Mouse (Mus musculus) limb, embryonic 13.5 days (tissue): ENCODE results near the gene Zyg11b. TPM values are rescaled to one million over a fixed set of nuclear protein-coding genes. Genes with fewer than 3 reads are reported as not detected.

Source experiments
- ATAC-seq: fragments of 200-750 bp; cut with Nextera tagmentation; 2 replicates; pipeline ENCODE4 v1.8.0; 2017; ENCODE audit warnings: low read depth, moderate number of reproducible peaks, moderate TSS enrichment; ENCODE audit not compliant: low FRiP score
- H3K27ac ChIP-seq: fragments of 300-500 bp; sonication (generic); 2 replicates; pipeline ENCODE4 v1.5.1; 2015; ENCODE audit warnings: inconsistent platforms, mild to moderate bottlenecking, moderate library complexity
- H3K27me3 ChIP-seq: fragments of 300-500 bp; sonication (generic); 2 replicates; pipeline ENCODE4 v1.6.1; 2015; ENCODE audit warnings: mild to moderate bottlenecking, inconsistent platforms
- H3K36me3 ChIP-seq: fragments of 300-500 bp; sonication (generic); 2 replicates; pipeline ENCODE4 v1.6.1; 2015; ENCODE audit warnings: inconsistent platforms, mild to moderate bottlenecking, moderate library complexity
- H3K4me1 ChIP-seq: fragments of 300-500 bp; sonication (generic); 2 replicates; pipeline ENCODE4 v1.6.1; 2015; ENCODE audit warnings: inconsistent platforms
- H3K4me2 ChIP-seq: fragments of 300-500 bp; sonication (generic); replicated peaks from 2 replicates; pipeline ENCODE4 v1.6.1; 2015; ENCODE audit warnings: inconsistent platforms, mild to moderate bottlenecking, moderate library complexity
- H3K4me3 ChIP-seq: fragments of 300-500 bp; sonication (generic); 2 replicates; pipeline ENCODE4 v1.5.1; 2015; ENCODE audit warnings: moderate library complexity, mild to moderate bottlenecking, inconsistent platforms
- H3K9ac ChIP-seq: fragments of 300-500 bp; sonication (generic); 2 replicates; pipeline ENCODE4 v1.6.1; 2015; ENCODE audit warnings: mild to moderate bottlenecking, inconsistent platforms
- H3K9me3 ChIP-seq: fragments of 300-500 bp; sonication (generic); 2 replicates; pipeline ENCODE4 v1.6.1; 2016; ENCODE audit warnings: inconsistent platforms
- WGBS: fragments of 180-500 bp; shearing (Covaris S2); methylation state at CpG from one replicate; pipeline ENCODE4 v1.1.7; 2015; 5-methylcytosine and 5-hydroxymethylcytosine counted together
- polyA plus RNA-seq: library from polyadenylated mRNA; unstranded; fragments of >200 nt; fragmentation: Nextera tagmentation; extraction: Ambion mirVana; gene quantifications from 2 replicates; pipeline ENCODE4 v1.2.1, GENCODE M21; 2015

The Zyg11b gene
- polyA plus RNA-seq, 1 experiment from 2014 or later: 14.5 TPM

DNA sequence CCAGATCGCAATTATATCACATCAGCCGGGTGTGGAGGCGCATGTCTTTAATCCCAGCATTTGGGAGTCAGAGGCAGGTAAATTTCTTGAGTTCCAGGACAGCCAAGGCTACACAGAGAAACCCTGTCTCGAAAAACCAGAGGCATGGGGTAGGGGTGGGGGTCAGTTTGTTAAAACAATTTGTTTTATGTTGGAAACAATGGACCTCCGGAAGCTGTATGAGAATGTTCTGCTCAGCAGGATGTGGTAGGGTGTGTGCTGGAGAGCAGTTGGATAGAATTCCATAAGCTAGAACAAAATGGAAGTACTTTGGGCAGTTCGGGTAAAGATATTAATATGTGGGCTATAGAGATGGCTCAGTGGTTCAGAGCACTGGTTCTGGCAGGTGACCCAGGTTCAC is 34.5 kb upstream of the Zyg11b start:
- Histone ChIP-seq H3K27ac (no peak overlapping the region), H3K4me1 (no peaks in the 10 kb centered on the region), H3K9ac (no peak overlapping the region), H3K9me3 (no peaks in the 10 kb centered on the region), H3K36me3 (peaks cover 76% of the 10 kb centered on the region), H3K4me2 (no peak overlapping the region), H3K4me3 (no peak overlapping the region), H3K27me3 (no peaks in the 10 kb centered on the region)
- 92% methylated on average over 6 of the region's 6 CpGs for WGBS
- ATAC-seq: no peak

DNA sequence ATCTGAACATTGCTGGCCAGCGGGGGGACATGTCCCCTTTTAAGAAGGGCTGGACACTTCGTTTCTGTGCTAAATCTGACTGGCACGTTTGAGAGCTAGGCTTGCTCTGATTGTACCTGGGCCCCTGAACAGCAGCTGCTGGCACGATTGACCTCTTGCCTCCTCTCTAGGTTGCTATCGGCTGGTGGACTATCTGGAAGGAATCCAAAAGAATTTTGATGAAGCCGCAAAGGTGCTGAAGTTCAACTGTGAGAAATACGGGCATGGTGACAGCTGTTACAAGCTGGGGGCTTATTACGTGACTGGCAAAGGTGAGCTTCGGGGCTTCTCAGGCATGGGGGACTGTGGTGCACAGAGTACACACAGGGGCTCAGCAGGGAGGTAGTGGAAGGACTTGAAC is 31.1 kb upstream of the Zyg11b start:
- peaks cover 53% of the 10 kb centered on the region for H3K36me3 ChIP-seq
- no peak overlapping the region for H3K4me3 ChIP-seq
- 84% methylated on average over 9 of the region's 9 CpGs for WGBS
- H3K27me3 ChIP-seq: no peaks in the 10 kb centered on the region
- no peak for ATAC-seq
- H3K27ac ChIP-seq: no peak overlapping the region
- H3K9me3 ChIP-seq: no peaks in the 10 kb centered on the region
- H3K9ac ChIP-seq: no peak overlapping the region
- no peak overlapping the region for H3K4me2 ChIP-seq
- peaks cover 5% of the 10 kb centered on the region; the same call in 1 of the 2 replicates for H3K4me1 ChIP-seq

DNA sequence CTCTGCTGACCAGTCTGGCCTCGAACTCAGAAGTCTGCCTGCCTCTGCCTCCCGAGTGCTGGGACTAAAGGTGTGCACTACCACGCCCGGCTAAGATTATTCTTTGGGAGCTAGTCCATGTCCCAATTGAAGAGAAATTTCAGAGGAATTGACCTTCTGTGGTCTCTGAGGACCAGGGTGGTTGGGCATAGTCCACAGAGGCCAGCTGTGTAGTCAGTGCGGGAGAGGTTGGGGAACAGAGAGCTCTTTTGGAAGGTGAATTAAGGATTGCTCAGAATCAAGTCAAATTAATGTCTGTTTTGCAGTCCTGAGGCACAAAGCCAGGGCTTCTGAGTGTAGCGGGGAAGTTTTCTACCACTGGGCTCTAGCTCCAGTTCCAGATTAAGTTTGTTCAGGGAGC is 28.9 kb upstream of the Zyg11b start:
- no peaks in the 10 kb centered on the region for H3K9me3 ChIP-seq
- no peaks in the 10 kb centered on the region for H3K27me3 ChIP-seq
- ATAC-seq: no peak
- peaks cover 33% of the 10 kb centered on the region for H3K36me3 ChIP-seq
- H3K4me1 ChIP-seq: peaks cover 5% of the 10 kb centered on the region; the same call in 1 of the 2 replicates
- no peak overlapping the region for H3K4me2 ChIP-seq
- H3K4me3 ChIP-seq: no peak overlapping the region
- H3K27ac ChIP-seq: no peak overlapping the region
- WGBS: 95% methylated on average over 6 of the region's 6 CpGs
- no peak overlapping the region for H3K9ac ChIP-seq

DNA sequence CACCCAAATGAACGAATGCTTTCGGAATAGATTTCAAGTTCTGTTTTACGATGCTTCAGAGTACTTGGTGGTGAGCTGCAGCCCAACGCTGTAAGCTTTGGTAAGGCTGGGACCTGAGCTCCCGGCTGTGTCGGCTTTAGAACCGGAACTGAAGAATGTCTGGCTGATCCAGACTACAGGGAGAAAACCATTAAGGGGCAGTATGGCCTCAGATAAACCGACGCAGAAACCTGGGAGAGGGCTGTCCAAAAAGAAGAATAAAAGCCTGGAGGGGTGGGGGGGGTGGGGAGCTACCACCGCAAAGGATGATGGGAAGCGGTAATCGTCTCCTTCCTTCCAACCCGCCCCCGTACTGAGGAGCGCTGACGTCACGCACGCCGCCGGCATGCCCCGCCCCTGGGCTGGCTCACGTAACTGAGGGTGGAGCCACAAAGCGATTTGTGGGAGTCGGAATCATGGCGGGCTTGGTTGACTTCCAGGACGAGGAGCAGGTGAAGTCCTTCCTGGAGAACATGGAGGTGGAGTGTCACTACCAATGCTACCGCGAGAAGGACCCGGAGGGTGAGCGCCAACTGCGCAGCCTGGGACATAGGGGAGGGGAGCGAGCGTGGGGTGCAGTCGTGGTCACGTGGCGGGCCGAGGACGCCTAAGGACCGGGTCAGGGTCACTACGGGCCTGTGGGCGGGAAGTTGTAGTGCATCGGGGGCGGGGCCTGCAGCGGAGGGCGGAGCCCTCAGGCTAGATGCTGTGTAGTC is 27.0 kb upstream of the Zyg11b start, which contains the start of gene Coa7:
Gene Coa7 (plus strand): TSS at position 411 of the 755 bp plus-strand sequence.
- ATAC-seq: peak; percentile 95
- no peaks in the 10 kb centered on the region for H3K9me3 ChIP-seq
- peak within 1 kb of the TSS; percentile 88 for H3K27ac ChIP-seq
- no peaks in the 10 kb centered on the region for H3K27me3 ChIP-seq
- H3K36me3 ChIP-seq: peaks cover 17% of the 10 kb centered on the region
- WGBS: under 1% methylated on average over 45 of the region's 45 CpGs
- H3K4me1 ChIP-seq: peaks cover 5% of the 10 kb centered on the region; the same call in 1 of the 2 replicates
- H3K4me3 ChIP-seq: peak within 1 kb of the TSS; percentile 75
- H3K4me2 ChIP-seq: peak within 1 kb of the TSS; percentile 65
- H3K9ac ChIP-seq: peak within 1 kb of the TSS; percentile 67

DNA sequence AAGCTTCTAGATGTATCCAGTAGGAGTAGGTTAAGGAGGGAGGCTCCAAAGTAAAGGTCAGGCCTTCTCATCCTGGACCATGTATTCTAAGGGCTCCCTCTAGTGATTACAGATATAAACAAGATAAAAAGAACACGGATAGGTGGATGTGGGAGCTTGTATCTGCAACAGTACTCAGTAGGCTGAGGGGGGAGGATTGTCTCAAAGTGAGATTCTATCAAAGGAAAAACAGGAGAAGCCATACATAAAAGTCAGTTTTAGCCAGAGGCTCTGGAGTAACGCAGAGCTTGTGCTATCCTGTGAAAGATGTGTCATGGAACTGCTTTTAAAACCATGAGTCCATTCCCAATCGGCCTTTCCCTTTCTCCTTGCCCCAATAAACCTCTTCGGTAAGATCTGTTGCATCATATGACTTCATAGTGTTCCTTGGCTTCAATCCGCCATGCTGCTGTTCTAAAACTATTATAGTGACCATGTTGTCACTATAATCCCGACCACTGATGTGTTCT is 26.2 kb upstream of the Zyg11b start:
- ATAC-seq: no peak
- H3K4me3 ChIP-seq: peak overlapping the region; percentile 75
- 35% methylated on average over 6 of the region's 6 CpGs for WGBS
- H3K27ac ChIP-seq: peak overlapping the region; percentile 88
- H3K4me2 ChIP-seq: peak overlapping the region; percentile 65
- H3K9ac ChIP-seq: peak overlapping the region; percentile 67
- no peaks in the 10 kb centered on the region for H3K27me3 ChIP-seq
- peaks cover 5% of the 10 kb centered on the region; the same call in 1 of the 2 replicates for H3K4me1 ChIP-seq
- H3K9me3 ChIP-seq: no peaks in the 10 kb centered on the region
- H3K36me3 ChIP-seq: peaks cover 9% of the 10 kb centered on the region

DNA sequence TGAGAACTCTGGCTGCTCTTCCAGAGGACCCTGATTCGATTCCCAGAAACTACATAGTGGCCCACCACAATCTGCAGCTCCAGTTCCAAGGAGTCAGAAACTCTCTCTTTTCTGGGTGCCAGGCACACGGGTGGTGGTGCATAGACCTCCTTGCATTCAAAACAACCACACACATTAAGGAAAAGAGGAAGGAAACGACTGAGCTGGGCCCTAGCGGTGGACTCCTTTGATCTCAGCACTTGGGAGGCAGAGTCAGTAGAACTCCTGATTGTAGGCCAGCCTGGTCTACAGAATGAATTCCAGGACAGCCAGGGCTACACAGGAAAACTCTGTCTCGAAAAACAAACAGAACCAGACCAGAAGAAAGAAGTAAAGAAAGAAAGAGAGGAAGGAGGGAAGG is 22.7 kb upstream of the Zyg11b start:
- Histone ChIP-seq H3K4me3 (no peak overlapping the region), H3K4me1 (peaks cover 3% of the 10 kb centered on the region; the same call in 1 of the 2 replicates), H3K27ac (no peak overlapping the region), H3K9me3 (no peaks in the 10 kb centered on the region), H3K36me3 (no peaks in the 10 kb centered on the region), H3K4me2 (no peak overlapping the region), H3K27me3 (no peaks in the 10 kb centered on the region), H3K9ac (no peak overlapping the region)
- 69% methylated on average over 5 of the region's 5 CpGs for WGBS
- no peak for ATAC-seq

DNA sequence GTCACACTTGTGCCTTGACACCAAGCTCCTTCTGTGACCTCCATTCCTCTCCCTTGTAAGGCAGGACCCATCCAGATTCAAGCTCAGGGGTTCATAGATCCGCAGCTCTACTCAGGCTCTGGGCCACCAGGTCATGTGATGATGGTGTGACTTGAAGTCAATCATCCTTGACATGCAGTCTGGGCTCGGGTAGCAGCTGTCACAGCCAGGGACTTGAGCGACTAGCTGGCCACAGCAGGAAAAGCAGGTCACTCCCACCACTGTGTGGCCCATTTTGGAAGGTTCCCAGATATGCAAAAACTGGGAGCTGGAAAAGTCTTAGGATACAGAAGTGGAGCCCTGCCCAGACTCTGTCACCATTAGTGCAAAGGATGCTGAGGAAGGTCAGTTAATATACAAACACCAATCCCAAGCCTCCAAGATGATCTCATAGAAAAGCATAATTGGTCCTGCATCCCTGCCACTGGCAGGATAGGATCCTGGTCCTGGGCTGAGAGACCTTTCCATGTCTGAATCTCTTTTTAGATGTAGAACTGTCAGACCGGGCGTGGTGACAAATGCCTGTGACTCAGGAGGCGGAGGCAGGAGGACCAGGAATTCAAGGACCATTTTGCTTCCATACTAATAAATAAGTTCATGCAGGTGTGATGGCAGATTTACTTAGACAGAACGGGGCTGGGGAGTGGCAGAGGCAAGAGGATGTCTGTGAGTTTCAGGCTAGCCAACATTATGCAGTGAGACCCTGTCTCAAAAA is 19.9 kb upstream of the Zyg11b start:
- 81% methylated on average over 7 of the region's 7 CpGs for WGBS
- Histone ChIP-seq H3K4me2 (no peak overlapping the region), H3K4me1 (no peaks in the 10 kb centered on the region), H3K36me3 (no peaks in the 10 kb centered on the region), H3K9ac (no peak overlapping the region), H3K27me3 (no peaks in the 10 kb centered on the region), H3K4me3 (no peak overlapping the region), H3K9me3 (no peaks in the 10 kb centered on the region), H3K27ac (no peak overlapping the region)
- no peak for ATAC-seq

DNA sequence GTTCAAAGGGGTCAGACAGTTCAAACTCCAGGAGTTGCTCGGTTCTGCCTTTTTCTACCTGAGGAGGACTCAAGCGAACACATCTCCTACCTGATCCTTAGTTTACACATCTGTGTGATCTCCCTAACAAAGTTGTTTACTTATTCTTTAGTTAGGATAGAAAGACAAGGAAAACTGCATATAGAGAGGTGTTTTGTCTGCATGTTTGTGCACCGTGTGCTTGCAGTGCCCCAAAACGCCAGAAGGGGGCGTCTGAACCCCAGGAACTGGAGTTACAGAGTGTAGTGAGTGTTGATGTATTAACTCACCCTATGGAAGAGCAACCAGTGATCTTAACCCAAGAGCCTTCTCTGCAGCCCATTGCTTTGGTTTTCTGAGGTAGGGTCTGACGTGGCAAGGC is 18.9 kb upstream of the Zyg11b start:
- ATAC-seq: no peak
- Histone ChIP-seq H3K4me1 (no peaks in the 10 kb centered on the region), H3K27me3 (no peaks in the 10 kb centered on the region), H3K4me2 (no peak overlapping the region), H3K4me3 (no peak overlapping the region), H3K9ac (no peak overlapping the region), H3K36me3 (no peaks in the 10 kb centered on the region), H3K27ac (no peak overlapping the region), H3K9me3 (no peaks in the 10 kb centered on the region)
- WGBS: 75% methylated on average over 6 of the region's 6 CpGs

DNA sequence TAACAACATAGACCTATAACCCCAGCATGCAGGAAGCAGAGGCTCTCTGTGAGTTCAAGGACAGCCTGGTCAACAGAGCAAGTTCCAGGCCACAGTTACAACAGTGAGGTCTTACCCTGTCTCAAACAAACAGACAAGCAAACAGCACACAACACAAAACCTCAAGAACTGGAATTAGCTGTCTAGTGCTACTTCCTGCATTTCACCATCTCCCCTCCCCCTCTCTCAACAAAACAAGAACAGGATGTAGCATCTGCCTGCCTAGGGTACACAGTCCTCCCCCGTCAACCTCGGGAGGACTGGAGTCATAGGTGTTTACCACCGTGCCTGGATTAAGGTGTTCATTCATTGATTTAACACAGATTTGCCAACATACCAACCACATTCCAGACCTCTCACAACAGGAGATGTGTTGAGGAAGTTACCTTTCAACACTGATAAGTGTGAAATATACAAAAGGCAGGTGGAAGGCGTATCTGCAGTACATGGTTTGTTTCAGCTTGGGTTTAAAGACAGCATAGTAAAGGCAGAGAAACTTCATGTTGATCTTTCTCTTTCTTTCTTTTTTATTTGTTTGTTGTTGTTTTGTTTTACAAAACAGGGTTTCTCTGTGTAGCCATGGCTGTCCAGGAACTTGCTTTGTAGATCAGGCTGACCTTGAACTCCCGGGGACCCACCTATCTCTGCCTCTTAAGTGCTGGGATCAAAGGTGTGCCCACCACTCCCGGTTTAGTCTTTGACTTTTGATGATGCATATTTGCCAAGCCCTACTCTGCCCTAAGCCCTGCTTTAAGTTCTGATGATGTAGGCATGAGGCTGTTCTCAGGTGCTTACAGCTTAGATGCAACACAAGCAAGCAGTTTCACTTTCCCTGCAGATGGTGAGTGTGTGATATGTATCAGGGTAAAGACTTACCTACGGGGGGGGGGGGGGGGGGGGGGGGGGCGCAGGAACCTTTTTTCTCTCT is 18.0 kb upstream of the Zyg11b start:
- WGBS: 53% methylated on average over 8 of the region's 8 CpGs
- H3K27me3 ChIP-seq: no peaks in the 10 kb centered on the region
- no peaks in the 10 kb centered on the region for H3K4me1 ChIP-seq
- H3K9ac ChIP-seq: no peak overlapping the region
- H3K4me3 ChIP-seq: no peak overlapping the region
- H3K4me2 ChIP-seq: no peak overlapping the region
- no peak overlapping the region for H3K27ac ChIP-seq
- H3K36me3 ChIP-seq: no peaks in the 10 kb centered on the region
- no peaks in the 10 kb centered on the region for H3K9me3 ChIP-seq
- ATAC-seq: no peak

DNA sequence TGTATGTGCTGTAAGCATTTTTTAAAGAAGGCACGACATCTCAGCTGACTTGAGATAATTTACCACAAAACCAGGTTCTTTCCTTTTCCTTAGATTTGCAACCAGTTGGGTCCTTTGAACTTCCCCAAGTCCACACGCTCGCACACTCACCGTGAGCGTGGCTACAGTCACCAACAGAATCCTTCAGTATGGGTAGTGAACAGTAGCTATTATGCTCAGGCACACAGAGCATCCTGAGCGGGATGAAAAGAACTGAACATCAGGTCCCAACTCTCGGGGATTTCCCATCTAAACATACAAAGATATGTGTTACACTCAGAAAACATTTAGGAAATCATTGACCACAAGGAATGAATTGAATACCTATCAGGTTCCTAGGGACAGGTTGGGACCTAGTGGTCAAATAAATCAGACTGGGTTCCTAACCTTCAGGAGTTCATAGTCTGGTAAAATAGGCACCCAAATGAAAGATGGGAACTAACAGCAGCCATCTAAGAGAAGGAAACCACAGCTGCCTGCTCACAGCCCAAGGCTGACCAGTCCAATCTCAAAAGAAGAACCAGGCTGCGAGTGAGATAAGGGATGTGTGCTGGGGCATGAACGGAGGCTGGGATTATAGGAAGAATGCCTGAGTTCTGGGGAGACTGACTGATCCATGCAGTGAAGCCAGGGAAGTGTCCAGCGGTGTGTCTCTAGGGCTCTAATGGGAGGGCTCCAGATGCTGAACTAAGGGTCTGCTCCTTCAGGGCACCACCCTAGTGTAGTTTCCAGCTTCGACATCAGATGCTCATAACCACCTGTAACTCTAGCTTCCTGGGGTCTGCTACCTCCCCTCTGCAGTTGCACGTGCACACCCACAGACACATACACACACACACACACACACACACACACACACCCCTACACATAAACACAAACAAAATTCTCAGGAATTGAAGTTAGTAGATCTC is 17.0 kb upstream of the Zyg11b start:
- Histone ChIP-seq H3K9ac (no peak overlapping the region), H3K36me3 (no peaks in the 10 kb centered on the region), H3K4me1 (no peaks in the 10 kb centered on the region), H3K4me2 (no peak overlapping the region), H3K4me3 (no peak overlapping the region), H3K9me3 (no peaks in the 10 kb centered on the region), H3K27ac (no peak overlapping the region), H3K27me3 (no peaks in the 10 kb centered on the region)
- ATAC-seq: no peak
- WGBS: 84% methylated on average over 12 of the region's 12 CpGs

DNA sequence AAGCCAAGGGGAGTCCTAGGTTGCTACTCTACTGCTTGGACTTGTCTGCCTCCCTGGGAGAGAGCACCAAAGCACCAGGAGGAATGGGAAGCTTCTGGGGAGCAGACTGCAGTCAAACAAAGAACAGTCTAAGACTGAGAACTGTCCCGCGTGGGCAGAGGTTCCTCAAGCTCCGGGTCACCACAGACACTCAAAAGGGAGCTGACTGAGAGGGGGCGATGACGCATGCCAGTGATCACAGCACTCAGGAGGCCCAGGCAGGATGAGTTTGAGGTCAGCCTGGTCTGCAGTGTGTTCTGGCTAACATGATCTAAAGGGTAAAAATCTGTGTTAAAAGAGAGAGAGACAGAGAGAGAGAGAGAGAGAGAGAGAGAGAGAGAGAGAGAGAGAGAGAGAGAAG is 13.1 kb upstream of the Zyg11b start:
- 69% methylated on average over 5 of the region's 5 CpGs for WGBS
- 0 out of 2 replicates have a peak, but pooled peaks cover 3% of the 10 kb centered on the region for H3K9me3 ChIP-seq
- no peak overlapping the region for H3K9ac ChIP-seq
- H3K36me3 ChIP-seq: no peaks in the 10 kb centered on the region
- no peak overlapping the region for H3K4me3 ChIP-seq
- H3K4me2 ChIP-seq: no peak overlapping the region
- H3K27ac ChIP-seq: no peak overlapping the region
- no peak for ATAC-seq
- H3K27me3 ChIP-seq: no peaks in the 10 kb centered on the region
- no peaks in the 10 kb centered on the region for H3K4me1 ChIP-seq
